Mouse (Mus musculus): ENCODE results near the gene Cdc42bpg. TPM values are rescaled to one million over a fixed set of nuclear protein-coding genes. Genes with fewer than 3 reads are reported as not detected.

Gene Cdc42bpg
- total RNA-seq (2014; rRNA removed), result 3.1 and 4.7 TPM in 2 replicates
- polyA plus RNA-seq (2015; fragmentation: Nextera tagmentation; extraction: Ambion mirVana), result 0.11 and 0.23 TPM in 2 replicates

DNA sequence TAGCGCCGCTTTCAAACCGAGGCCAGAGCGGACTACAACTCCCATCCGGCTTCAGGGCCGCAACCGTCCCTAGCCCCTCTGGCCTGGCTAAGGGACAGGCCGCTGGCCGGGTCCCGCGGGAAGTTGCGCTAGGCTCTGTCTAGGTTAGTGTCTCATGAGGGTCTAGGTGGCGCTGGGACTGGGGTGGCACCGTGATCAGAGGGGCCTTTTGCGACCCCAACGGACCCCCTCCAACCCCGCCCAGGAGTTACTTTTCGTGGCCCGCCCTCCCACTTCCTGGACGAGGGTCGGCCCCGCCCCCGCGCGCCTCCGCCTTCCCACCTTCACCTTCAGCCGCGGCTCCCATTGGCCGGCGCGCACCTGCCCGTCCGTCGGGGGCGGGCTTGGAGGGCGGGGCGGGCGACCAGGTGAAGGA, at the start of gene Cdc42bpg:
Gene Cdc42bpg, plus strand, starts transcription at position 320 of the 415 bp plus-strand sequence.
- Histone ChIP-seq H3K9ac (peak within 1 kb of the TSS; percentile 50), H3K4me2 (ENCODE audit: low read depth) (peak within 1 kb of the TSS; percentile 55), H3K27ac (ENCODE audit: low read depth, low read length) (no peak within 1 kb of the TSS), H3K4me3 (ENCODE audit: low read depth, low read length) (peak within 1 kb of the TSS; percentile 53), H3K4me1 (ENCODE audit: insufficient read depth) (no peaks in the 10 kb centered on the region), H3K9me3 (ENCODE audit: low read length) (no peaks in the 10 kb centered on the region), H3K27me3 (ENCODE audit: insufficient read depth, low read length) (no peaks in the 10 kb centered on the region), H3K36me3 (ENCODE audit: insufficient read depth) (no peaks in the 10 kb centered on the region)
- DNase-seq (peak; percentile 36), ATAC-seq (peak; percentile 38)
- 3% methylated on average over 36 of the region's 38 CpGs for WGBS
- TF ChIP-seq CTCF (IDR thresholded peaks at IDR 0.05; ENCODE audit: low read depth), result no peak

DNA sequence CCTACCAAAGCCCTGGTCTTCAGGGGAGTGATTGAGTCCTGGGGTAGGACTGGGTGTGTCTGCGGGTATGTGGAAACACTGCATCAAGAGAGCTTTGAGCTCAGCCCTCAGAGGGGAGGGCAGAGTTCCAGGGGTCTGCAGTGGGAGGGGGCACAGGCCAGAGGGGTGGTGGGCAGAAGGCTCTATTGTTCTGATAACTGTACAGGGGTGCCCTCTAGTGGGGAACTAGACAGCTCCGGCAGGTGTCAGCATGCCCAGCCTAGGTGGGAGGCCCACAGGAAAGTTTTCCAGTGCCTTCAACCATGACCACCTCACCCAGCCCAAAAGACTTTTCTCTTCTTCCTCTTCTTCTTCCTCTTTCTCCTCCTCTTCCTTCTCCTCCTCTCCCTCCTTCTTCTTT, 45.8 kb upstream of the Cdc42bpg start:
- ATAC-seq, result no peak
- no peak overlapping the region for H3K9ac ChIP-seq
- peak; percentile 38 for DNase-seq
- no peaks in the 10 kb centered on the region for H3K27me3 ChIP-seq (ENCODE audit: insufficient read depth, low read length)
- no peak overlapping the region for H3K4me2 ChIP-seq (ENCODE audit: low read depth)
- H3K4me3 ChIP-seq (ENCODE audit: low read depth, low read length), result no peak overlapping the region
- H3K27ac ChIP-seq (ENCODE audit: low read depth, low read length), result no peak overlapping the region
- TF ChIP-seq CTCF (IDR thresholded peaks at IDR 0.05; ENCODE audit: low read depth), result peak; percentile 36; the same call in 1 of the 2 replicates
- WGBS, result 73% methylated on average over 2 of the region's 2 CpGs
- H3K9me3 ChIP-seq (ENCODE audit: low read length), result no peaks in the 10 kb centered on the region
- H3K36me3 ChIP-seq (ENCODE audit: insufficient read depth), result peaks cover 63% of the 10 kb centered on the region
- H3K4me1 ChIP-seq (ENCODE audit: insufficient read depth), result no peaks in the 10 kb centered on the region

DNA sequence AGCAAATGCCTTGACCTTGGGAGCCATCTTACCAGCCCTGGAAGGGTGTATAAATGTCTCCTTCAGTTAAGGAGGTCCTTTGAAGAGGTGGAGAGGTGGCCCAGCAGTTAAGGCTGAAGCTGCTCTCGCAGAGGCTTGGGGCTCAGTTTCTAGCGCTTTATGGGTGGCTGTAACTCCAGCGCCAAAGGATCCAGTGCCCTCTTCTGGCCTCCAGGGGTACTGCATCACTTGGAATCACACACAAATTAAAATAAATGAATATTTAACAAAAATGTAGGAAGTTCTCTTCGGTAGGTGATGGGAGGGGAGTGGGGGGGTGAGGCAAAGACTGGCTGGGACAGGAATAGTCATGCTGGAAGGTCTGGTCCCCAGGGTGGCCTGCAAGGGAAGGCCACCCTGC, 45.3 kb upstream of the Cdc42bpg start:
- ATAC-seq, result no peak
- 84% methylated on average over 4 of the region's 4 CpGs for WGBS
- peaks cover 58% of the 10 kb centered on the region for H3K36me3 ChIP-seq (ENCODE audit: insufficient read depth)

GRCm38 (mm10) chr19:6261379-6261778, 44.9 kb upstream of the Cdc42bpg start:
- peaks cover 53% of the 10 kb centered on the region for H3K36me3 ChIP-seq (ENCODE audit: insufficient read depth)
- no peak overlapping the region for H3K9ac ChIP-seq
- H3K4me3 ChIP-seq (ENCODE audit: low read depth, low read length), result no peak overlapping the region
- no peaks in the 10 kb centered on the region for H3K27me3 ChIP-seq (ENCODE audit: insufficient read depth, low read length)
- 94% methylated on average over 14 of the region's 14 CpGs for WGBS
- DNase-seq (no peak), ATAC-seq (no peak)
- H3K4me1 ChIP-seq (ENCODE audit: insufficient read depth), result no peaks in the 10 kb centered on the region
- H3K9me3 ChIP-seq (ENCODE audit: low read length), result no peaks in the 10 kb centered on the region
- H3K4me2 ChIP-seq (ENCODE audit: low read depth), result no peak overlapping the region
- TF ChIP-seq CTCF (IDR thresholded peaks at IDR 0.05; ENCODE audit: low read depth), result no peak
- no peak overlapping the region for H3K27ac ChIP-seq (ENCODE audit: low read depth, low read length)

More for the DNA sequence above, 45.3 kb upstream of the Cdc42bpg start:
- TF ChIP-seq CTCF (IDR thresholded peaks at IDR 0.05; ENCODE audit: low read depth), result peak; percentile 51
- no peak overlapping the region for H3K27ac ChIP-seq (ENCODE audit: low read depth, low read length)
- no peak for DNase-seq
- H3K9ac ChIP-seq, result no peak overlapping the region
- no peak overlapping the region for H3K4me2 ChIP-seq (ENCODE audit: low read depth)
- no peak overlapping the region for H3K4me3 ChIP-seq (ENCODE audit: low read depth, low read length)
- H3K27me3 ChIP-seq (ENCODE audit: insufficient read depth, low read length), result no peaks in the 10 kb centered on the region
- H3K4me1 ChIP-seq (ENCODE audit: insufficient read depth), result no peaks in the 10 kb centered on the region
- H3K9me3 ChIP-seq (ENCODE audit: low read length), result no peaks in the 10 kb centered on the region

- H3K36me3 ChIP-seq (ENCODE audit: insufficient read depth), result peaks cover 45% of the 10 kb centered on the region
- WGBS, result 57% methylated on average over 7 of the region's 7 CpGs
- ATAC-seq (peak; percentile 54), DNase-seq (peak; percentile 57)
- H3K9ac ChIP-seq, result no peak overlapping the region
- no peak overlapping the region for H3K27ac ChIP-seq (ENCODE audit: low read depth, low read length)
- H3K4me1 ChIP-seq (ENCODE audit: insufficient read depth), result no peaks in the 10 kb centered on the region
- TF ChIP-seq CTCF (IDR thresholded peaks at IDR 0.05; ENCODE audit: low read depth), result peak; percentile 93
- no peaks in the 10 kb centered on the region for H3K27me3 ChIP-seq (ENCODE audit: insufficient read depth, low read length)
- H3K4me2 ChIP-seq (ENCODE audit: low read depth), result no peak overlapping the region
- H3K9me3 ChIP-seq (ENCODE audit: low read length), result no peaks in the 10 kb centered on the region
- no peak overlapping the region for H3K4me3 ChIP-seq (ENCODE audit: low read depth, low read length)
These were observed 44.0 kb upstream of the Cdc42bpg start for GRCm38 (mm10) chr19:6262222-6262621.

DNA sequence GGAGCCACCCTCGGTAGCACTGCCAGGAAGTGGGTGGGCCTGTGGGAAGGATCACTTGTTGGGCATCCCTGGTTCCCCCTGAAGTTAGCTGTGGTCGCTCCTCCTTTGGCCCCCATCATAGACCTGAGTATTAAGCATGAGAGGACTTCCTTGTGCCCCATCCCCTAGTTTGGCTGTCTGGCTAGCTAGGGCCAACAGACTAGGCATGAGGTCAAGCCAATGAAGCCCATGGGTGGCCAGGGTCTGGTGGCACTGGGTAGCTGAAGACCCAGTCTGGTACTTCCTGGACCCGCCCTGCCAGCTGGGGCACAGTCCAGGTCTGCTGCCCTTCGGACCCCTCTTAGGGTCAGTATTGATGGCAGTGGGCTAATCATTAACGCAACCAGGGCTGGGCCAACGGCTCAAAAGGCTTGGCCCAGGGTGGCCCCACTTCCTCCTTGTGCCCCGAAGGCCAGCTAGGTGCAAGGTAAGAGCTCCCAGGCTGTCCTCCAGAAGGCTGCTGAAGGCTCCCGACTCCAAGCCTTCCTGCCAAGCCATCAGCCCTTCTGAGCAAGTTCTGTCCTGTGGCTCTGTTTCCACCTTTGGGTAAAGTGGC, 43.3 kb upstream of the Cdc42bpg start:
- 91% methylated on average over 8 of the region's 8 CpGs for WGBS
- Histone ChIP-seq H3K9ac (no peak overlapping the region), H3K36me3 (ENCODE audit: insufficient read depth) (peaks cover 38% of the 10 kb centered on the region), H3K4me1 (ENCODE audit: insufficient read depth) (no peaks in the 10 kb centered on the region; the same call in 1 of the 2 replicates), H3K4me2 (ENCODE audit: low read depth) (no peak overlapping the region), H3K4me3 (ENCODE audit: low read depth, low read length) (no peak overlapping the region), H3K9me3 (ENCODE audit: low read length) (no peaks in the 10 kb centered on the region), H3K27ac (ENCODE audit: low read depth, low read length) (0 out of 2 replicates have a peak overlapping the region, but pooled peaks have one; percentile 21), H3K27me3 (ENCODE audit: insufficient read depth, low read length) (no peaks in the 10 kb centered on the region)
- DNase-seq (no peak), ATAC-seq (no peak)
- TF ChIP-seq CTCF (IDR thresholded peaks at IDR 0.05; ENCODE audit: low read depth), result no peak

- no peak overlapping the region for H3K4me3 ChIP-seq (ENCODE audit: low read depth, low read length)
- no peaks in the 10 kb centered on the region for H3K9me3 ChIP-seq (ENCODE audit: low read length)
- H3K4me2 ChIP-seq (ENCODE audit: low read depth), result no peak overlapping the region
- ATAC-seq (no peak), DNase-seq (no peak)
- WGBS, result 76% methylated on average over 9 of the region's 9 CpGs
- H3K9ac ChIP-seq, result no peak overlapping the region
- no peak overlapping the region for H3K27ac ChIP-seq (ENCODE audit: low read depth, low read length)
- H3K27me3 ChIP-seq (ENCODE audit: insufficient read depth, low read length), result no peaks in the 10 kb centered on the region
- peaks cover 26% of the 10 kb centered on the region for H3K36me3 ChIP-seq (ENCODE audit: insufficient read depth)
- TF ChIP-seq CTCF (IDR thresholded peaks at IDR 0.05; ENCODE audit: low read depth), result no peak
- H3K4me1 ChIP-seq (ENCODE audit: insufficient read depth), result no peaks in the 10 kb centered on the region; the same call in 1 of the 2 replicates
These were observed 42.1 kb upstream of the Cdc42bpg start for GRCm38 (mm10) chr19:6264200-6264599.
